Mouse (Mus musculus) limb, embryonic 10.5 days (tissue): ENCODE data around the gene Ttyh3. TPM values are rescaled to one million over a fixed set of nuclear protein-coding genes. Genes with fewer than 3 reads are reported as not detected.

Experiments
- DNase-seq: peaks from one replicate; pipeline ENCODE4 v3.0.0-alpha.2; 2017; ENCODE audit warnings: low spot score
- H3K27ac ChIP-seq: fragments of 300-500 bp; sonication (generic); 2 replicates; pipeline ENCODE4 v1.5.1; 2016; ENCODE audit warnings: mild to moderate bottlenecking
- H3K27me3 ChIP-seq: fragments of 300-500 bp; sonication (generic); 2 replicates; pipeline ENCODE4 v1.6.1; 2016; ENCODE audit warnings: low read depth, mild to moderate bottlenecking; ENCODE audit not compliant: poor library complexity, severe bottlenecking
- H3K36me3 ChIP-seq: fragments of 300-500 bp; sonication (generic); 2 replicates; pipeline ENCODE4 v1.6.1; 2016; ENCODE audit warnings: mild to moderate bottlenecking, moderate library complexity
- H3K4me1 ChIP-seq: fragments of 300-500 bp; sonication (generic); 2 replicates; pipeline ENCODE4 v1.6.1; 2016
- H3K4me3 ChIP-seq: fragments of 300-500 bp; sonication (generic); 2 replicates; pipeline ENCODE4 v1.5.1; 2016; ENCODE audit warnings: mild to moderate bottlenecking, moderate library complexity
- H3K9me3 ChIP-seq: fragments of 300-500 bp; sonication (generic); replicated peaks from 2 replicates; pipeline ENCODE4 v1.6.1; 2016; ENCODE audit warnings: mild to moderate bottlenecking
- WGBS: fragments of 180-500 bp; shearing (Covaris S2); methylation state at CpG from one replicate; pipeline ENCODE4 v1.1.7; 2016; 5-methylcytosine and 5-hydroxymethylcytosine counted together
- polyA plus RNA-seq: library from polyadenylated mRNA; unstranded; fragments of >200 nt; fragmentation: Nextera tagmentation; extraction: Ambion mirVana; gene quantifications from 2 replicates; pipeline ENCODE4 v1.2.1, GENCODE M21; 2016

Ttyh3 gene
- polyA plus RNA-seq, 1 experiment from 2014 or later = 47.0 TPM

- Histone ChIP-seq H3K9me3 (no peaks in the 10 kb centered on the region), H3K4me1 (peaks cover 61% of the 10 kb centered on the region), H3K27me3 (no peaks in the 10 kb centered on the region), H3K36me3 (peaks cover 43% of the 10 kb centered on the region), H3K27ac (peak overlapping the region; percentile 98), H3K4me3 (peak overlapping the region; percentile 84)
- DNase-seq = peak; percentile 68
- 9% methylated on average over 13 of the region's 13 CpGs for WGBS
Observed at GRCm38 (mm10) chr5:140647821-140648518, 861 bp downstream of the Ttyh3 start.

DNA sequence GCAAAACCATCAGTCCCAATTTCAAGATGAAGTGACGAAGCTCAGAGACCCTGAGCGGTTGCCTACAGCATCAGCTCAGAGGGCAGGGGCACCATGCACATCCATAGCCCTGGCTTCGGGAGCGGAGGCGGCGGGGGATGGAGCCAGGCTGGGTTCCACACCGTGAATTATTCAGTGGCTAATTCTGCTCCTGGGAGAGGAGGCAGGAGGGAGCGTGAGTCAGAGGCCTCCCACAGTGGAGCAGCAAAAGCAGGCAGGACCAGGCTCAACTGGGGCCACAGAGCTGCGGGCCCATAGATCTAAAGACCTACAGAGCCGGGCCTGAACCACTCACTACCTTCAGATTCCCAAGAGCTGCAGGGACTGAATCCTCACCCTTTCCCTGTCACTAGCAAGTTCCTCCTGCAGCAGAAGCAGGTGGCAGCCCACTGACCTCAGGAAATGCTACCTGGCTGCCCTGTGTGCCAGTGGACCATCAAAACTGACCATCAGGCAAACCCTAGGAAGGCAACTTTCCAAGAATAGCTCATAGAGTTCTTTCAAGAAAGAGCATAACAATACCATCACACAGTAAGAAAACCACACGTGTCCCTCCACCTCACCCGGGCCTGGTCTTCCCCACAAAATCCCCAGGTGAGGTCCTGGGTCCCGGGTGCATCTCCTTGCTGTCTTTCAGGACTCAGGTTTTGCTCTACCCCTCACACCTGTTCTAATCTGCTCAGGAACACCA, 1.6 kb downstream of the Ttyh3 start:
- H3K36me3 ChIP-seq = peaks cover 51% of the 10 kb centered on the region
- 75% methylated on average over 13 of the region's 13 CpGs for WGBS
- peaks cover 69% of the 10 kb centered on the region for H3K4me1 ChIP-seq

DNA sequence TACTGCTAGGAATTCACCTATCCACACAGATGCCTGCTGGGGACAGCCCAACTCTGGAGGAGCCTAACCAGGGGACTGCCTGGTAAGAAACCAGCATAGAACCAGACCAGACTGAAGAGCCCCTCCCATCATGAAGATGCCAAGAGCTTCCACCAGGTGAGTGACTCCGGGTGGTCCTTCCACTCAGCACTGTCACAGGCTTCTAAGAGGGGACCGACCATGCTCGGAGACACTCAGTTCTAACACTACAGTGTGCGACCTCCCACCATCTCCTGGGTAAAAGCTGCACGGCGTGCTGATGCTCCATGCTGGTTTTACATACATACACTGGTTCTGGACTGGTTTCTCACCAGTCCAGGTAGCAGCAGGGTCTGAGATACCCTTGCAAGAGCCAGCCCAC, 2.7 kb downstream of the Ttyh3 start:
- 94% methylated on average over 6 of the region's 6 CpGs for WGBS
- Histone ChIP-seq H3K27me3 (no peaks in the 10 kb centered on the region), H3K9me3 (no peaks in the 10 kb centered on the region), H3K27ac (no peak overlapping the region), H3K4me1 (peaks cover 79% of the 10 kb centered on the region), H3K4me3 (peak overlapping the region; percentile 84; the same call in 1 of the 2 replicates), H3K36me3 (peaks cover 53% of the 10 kb centered on the region)
- no peak for DNase-seq

More for the DNA sequence above, 1.6 kb downstream of the Ttyh3 start:
- H3K4me3 ChIP-seq = peak overlapping the region; percentile 84
- no peaks in the 10 kb centered on the region for H3K9me3 ChIP-seq
- DNase-seq = no peak
- no peaks in the 10 kb centered on the region for H3K27me3 ChIP-seq
- H3K27ac ChIP-seq = peak overlapping the region; percentile 98

DNA sequence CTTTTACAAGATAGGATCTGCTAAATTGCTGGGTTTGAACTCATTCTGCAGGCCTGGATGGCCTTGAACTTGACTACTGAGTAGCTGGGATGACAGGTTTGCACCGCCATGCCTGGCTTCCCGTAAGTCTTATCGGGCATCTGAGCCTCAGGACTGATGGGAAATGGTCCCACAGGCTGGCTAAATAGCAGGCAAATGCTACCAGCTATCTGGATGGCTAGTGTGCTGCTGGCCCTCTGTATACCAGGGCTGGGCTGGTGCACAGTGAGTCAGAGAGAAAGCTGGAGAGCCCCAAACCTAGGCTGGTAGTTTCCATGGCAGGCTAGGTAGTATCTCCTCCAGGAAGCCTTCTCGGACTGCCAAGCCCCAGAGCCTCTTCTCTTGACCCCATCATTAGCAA, 3.4 kb downstream of the Ttyh3 start:
- DNase-seq = no peak
- H3K36me3 ChIP-seq = peaks cover 59% of the 10 kb centered on the region
- 90% methylated on average over 4 of the region's 4 CpGs for WGBS
- peaks cover 86% of the 10 kb centered on the region for H3K4me1 ChIP-seq
- H3K4me3 ChIP-seq = peak overlapping the region; percentile 4; the same call in 1 of the 2 replicates
- H3K9me3 ChIP-seq = no peaks in the 10 kb centered on the region
- H3K27ac ChIP-seq = peak overlapping the region; percentile 16; the same call in 1 of the 2 replicates
- no peaks in the 10 kb centered on the region for H3K27me3 ChIP-seq

DNA sequence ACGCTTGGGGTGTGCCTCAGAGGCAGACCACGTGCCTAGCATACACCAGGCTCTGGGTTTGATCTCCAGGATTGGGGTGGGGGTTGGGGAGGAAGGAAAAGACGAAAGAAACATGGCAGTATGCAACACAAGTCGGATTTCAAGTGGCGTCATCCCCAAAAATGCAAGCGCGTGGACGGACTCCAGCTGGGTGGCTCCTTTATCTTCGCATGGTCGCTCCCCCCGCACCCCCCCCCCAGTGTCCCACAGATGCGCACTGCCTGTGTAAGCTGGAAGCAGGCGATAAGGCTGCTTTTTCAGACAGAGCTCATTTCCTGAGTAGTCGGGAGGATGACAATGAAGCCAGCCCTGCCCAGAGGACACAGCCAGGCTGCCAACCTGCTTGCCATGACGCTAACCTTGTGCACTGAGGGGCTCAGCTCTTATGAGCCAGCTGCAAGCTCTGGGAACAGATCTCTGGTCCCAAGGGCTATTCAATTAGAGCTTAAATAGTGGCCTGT, 4.1 kb downstream of the Ttyh3 start:
- Histone ChIP-seq H3K27me3 (no peaks in the 10 kb centered on the region), H3K27ac (peak overlapping the region; percentile 16; the same call in 1 of the 2 replicates), H3K4me1 (peaks cover 82% of the 10 kb centered on the region), H3K9me3 (no peaks in the 10 kb centered on the region), H3K36me3 (peaks cover 66% of the 10 kb centered on the region), H3K4me3 (no peak overlapping the region)
- WGBS = 93% methylated on average over 15 of the region's 15 CpGs
- DNase-seq = no peak

- no peak for DNase-seq
- H3K9me3 ChIP-seq = no peaks in the 10 kb centered on the region
- no peak overlapping the region for H3K27ac ChIP-seq
- no peaks in the 10 kb centered on the region for H3K27me3 ChIP-seq
- no peak overlapping the region for H3K4me3 ChIP-seq
- H3K36me3 ChIP-seq = peaks cover 71% of the 10 kb centered on the region
- WGBS = 92% methylated on average over 6 of the region's 6 CpGs
- peaks cover 81% of the 10 kb centered on the region for H3K4me1 ChIP-seq
Observed at GRCm38 (mm10) chr5:140644263-140644662, 4.6 kb downstream of the Ttyh3 start.

DNA sequence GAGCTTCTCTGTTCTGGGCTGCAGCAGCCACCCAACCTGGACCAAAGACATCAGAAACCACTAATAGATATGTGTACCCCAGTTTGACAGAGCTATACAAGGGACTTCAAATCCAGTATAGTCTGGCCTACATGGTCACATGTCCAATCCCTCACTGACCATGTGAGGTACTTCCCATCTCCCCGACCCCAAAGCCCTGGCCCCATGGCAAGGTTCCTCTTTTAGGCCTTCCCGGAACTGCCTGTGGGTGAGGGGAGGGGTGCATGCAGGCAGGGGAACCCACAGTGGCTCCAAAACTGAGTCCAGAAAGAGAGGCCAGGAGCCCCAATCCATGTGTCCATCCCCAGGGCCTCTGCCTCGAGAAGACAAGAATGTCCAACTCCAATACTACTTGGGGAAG, 6.8 kb downstream of the Ttyh3 start:
- Histone ChIP-seq H3K4me3 (peak overlapping the region; percentile 22; the same call in 1 of the 2 replicates), H3K27me3 (no peaks in the 10 kb centered on the region), H3K36me3 (peaks cover 91% of the 10 kb centered on the region), H3K9me3 (no peaks in the 10 kb centered on the region), H3K4me1 (peaks cover 69% of the 10 kb centered on the region), H3K27ac (peak overlapping the region; percentile 84)
- no peak for DNase-seq
- WGBS = 79% methylated on average over 3 of the region's 3 CpGs

GRCm38 (mm10) chr5:140641254-140641928, 7.4 kb downstream of the Ttyh3 start:
- WGBS = 38% methylated on average over 10 of the region's 10 CpGs
- H3K36me3 ChIP-seq = peaks cover 91% of the 10 kb centered on the region
- H3K4me3 ChIP-seq = peak overlapping the region; percentile 25; the same call in 1 of the 2 replicates
- H3K4me1 ChIP-seq = peaks cover 66% of the 10 kb centered on the region
- H3K27ac ChIP-seq = peak overlapping the region; percentile 84
- DNase-seq = peak; percentile 64
- H3K27me3 ChIP-seq = no peaks in the 10 kb centered on the region
- no peaks in the 10 kb centered on the region for H3K9me3 ChIP-seq

DNA sequence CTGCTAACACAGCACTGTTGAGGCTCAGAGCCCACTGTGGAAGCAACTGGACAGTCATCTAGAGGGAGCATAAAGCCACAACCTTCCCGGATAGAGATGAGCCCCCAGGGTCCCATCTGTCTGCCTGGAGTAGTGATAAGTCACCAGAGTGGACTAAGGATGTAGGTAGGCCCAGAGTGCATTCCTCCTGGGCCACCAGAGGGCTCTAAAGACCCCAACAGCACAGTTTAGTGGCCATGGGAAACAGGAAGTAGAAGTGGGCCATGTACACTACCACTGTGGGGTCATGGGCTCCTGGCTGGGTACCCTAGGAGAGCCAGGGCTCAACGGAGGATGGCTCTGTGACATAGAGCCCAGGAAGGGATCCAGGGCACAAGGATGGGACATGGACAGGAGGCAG, 8.0 kb downstream of the Ttyh3 start:
- H3K4me1 ChIP-seq = peaks cover 60% of the 10 kb centered on the region
- peaks cover 91% of the 10 kb centered on the region for H3K36me3 ChIP-seq
- no peaks in the 10 kb centered on the region for H3K27me3 ChIP-seq
- no peak for DNase-seq
- H3K4me3 ChIP-seq = no peak overlapping the region; the same call in 1 of the 2 replicates
- WGBS = 84% methylated on average over 2 of the region's 2 CpGs
- peak overlapping the region; percentile 84 for H3K27ac ChIP-seq
- no peaks in the 10 kb centered on the region for H3K9me3 ChIP-seq

DNA sequence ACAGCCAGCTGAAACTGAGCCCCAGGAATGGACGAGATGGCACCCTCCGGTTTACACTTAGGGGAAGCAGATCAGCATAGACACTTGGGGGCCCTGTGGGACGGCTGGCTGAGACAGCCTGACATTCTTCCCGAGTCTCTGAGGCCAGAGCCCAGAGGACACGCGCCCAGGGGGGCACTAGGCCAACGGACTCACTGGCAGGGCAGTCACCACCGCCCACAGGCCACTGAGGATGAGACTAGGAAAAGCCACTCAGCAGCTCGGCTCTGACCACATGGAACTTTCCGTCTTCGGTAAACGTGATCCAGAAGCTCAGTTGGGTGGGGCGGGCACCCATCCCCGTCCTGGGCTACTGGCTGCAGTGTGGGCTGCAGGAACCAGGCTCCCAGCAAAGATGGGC, 9.0 kb downstream of the Ttyh3 start:
- Histone ChIP-seq H3K27me3 (no peaks in the 10 kb centered on the region), H3K27ac (no peak overlapping the region), H3K9me3 (no peaks in the 10 kb centered on the region), H3K36me3 (peaks cover 91% of the 10 kb centered on the region), H3K4me3 (no peak overlapping the region), H3K4me1 (peaks cover 50% of the 10 kb centered on the region)
- DNase-seq = no peak
- WGBS = 90% methylated on average over 14 of the region's 14 CpGs

DNA sequence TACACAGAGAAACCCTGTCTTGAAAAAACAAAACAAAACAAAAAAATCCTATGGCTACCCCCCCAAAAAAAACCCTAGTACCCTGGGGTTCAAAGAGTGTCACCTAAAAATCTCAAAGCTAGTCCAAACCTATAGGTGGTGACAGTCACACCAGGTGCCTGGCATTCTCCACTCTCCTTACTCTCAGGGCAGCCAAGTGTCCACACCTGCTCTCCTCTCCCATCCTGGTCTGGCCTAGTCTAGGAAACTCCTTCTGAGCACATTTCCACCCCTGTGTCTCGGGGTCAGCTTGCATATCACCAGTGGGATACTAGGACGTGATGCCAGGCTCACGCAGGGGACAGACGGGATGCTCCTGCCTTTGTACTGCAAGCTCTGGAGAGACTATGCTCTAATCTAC, 9.5 kb downstream of the Ttyh3 start:
- no peaks in the 10 kb centered on the region for H3K27me3 ChIP-seq
- DNase-seq = no peak
- peaks cover 47% of the 10 kb centered on the region for H3K4me1 ChIP-seq
- no peak overlapping the region for H3K27ac ChIP-seq
- H3K36me3 ChIP-seq = peaks cover 91% of the 10 kb centered on the region
- H3K4me3 ChIP-seq = no peak overlapping the region
- WGBS = 96% methylated on average over 4 of the region's 4 CpGs
- no peaks in the 10 kb centered on the region for H3K9me3 ChIP-seq

GRCm38 (mm10) chr5:140638484-140638883, 10.3 kb downstream of the Ttyh3 start:
- Histone ChIP-seq H3K27me3 (no peaks in the 10 kb centered on the region), H3K4me1 (peaks cover 42% of the 10 kb centered on the region), H3K36me3 (peaks cover 91% of the 10 kb centered on the region), H3K9me3 (no peaks in the 10 kb centered on the region), H3K4me3 (no peak overlapping the region), H3K27ac (no peak overlapping the region)
- DNase-seq = no peak
- WGBS = 94% methylated on average over 6 of the region's 6 CpGs
